Mouse (Mus musculus) gastrocnemius, postnatal 14 days (tissue): ENCODE measurements around the gene Abraxas2. TPM values are rescaled to one million over a fixed set of nuclear protein-coding genes. Genes with fewer than 3 reads are reported as not detected.
A peak's percentile ranks its signal among the peaks of the same experiment; 100 is the strongest.

Experiments used
- DNase-seq: peaks from one replicate; pipeline ENCODE4 v3.0.0; 2021; ENCODE audit warnings: mixed read lengths
- intact Hi-C: fragments of 180-260 bp; cut with DNase I; formaldehyde crosslinking; loops from one replicate; pipeline ENCODE4 v1.15.1; 2025; ENCODE audit warnings: low total_unique reads
- total RNA-seq, 2 experiments: library from RNA; stranded (reverse); gene quantifications; 2 replicates each; pipeline ENCODE4 v1.2.3; 2021

The Abraxas2 gene
- total RNA-seq, 2 experiments from 2014 or later = 18.3 to 20.2 TPM

DNA sequence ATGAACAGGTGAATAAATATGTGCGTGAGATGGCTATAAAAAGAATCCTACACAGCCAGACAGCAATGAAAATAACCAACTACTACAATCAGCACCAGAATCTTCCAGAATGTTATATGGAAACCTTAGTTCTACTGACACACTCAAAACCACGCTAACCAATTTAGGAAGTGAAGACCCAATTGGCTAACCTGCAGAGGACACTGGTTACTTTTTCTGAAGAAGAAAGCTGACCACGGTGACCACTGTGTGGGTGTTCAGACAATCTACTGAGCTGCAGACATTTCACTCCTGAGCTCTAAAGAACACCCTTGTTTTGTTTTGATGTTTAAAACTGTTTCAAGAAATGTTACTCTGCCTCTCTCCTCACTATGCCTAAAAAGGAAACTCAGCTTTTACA, 15.9 kb upstream of the Abraxas2 start:
- DNase-seq = no peak
- intact Hi-C loops = no loop called here

GRCm38 (mm10) chr7:132852173-132852844, 6.7 kb upstream of the Abraxas2 start, which contains the start of gene Eef1akmt2:
Gene Eef1akmt2 (minus strand): TSS chr7:132852673.
- intact Hi-C loops = no loop called here
- DNase-seq = peak; percentile 78

DNA sequence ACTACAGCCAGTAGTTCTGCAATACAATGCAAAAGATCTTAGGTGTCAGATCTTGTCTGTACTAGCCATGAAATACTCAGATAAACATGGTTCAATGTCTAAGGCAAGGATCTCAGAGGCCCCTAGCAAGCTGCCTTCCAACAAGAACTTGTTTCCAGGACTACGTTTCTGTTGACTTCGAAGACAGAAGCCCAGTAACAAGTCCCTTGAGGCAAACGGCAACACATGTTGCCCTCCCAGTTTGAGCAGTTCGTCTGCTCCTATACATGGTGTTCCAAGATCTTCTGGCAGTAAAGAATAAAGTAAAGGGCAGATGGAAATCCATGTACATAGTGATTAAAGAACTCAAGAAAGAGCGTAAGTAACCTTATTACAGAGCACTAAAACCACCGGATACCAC, 5.7 kb upstream of the Abraxas2 start:
- DNase-seq = no peak
- intact Hi-C loops = no loop called here

- DNase-seq = no peak
- intact Hi-C loops = no loop called here
Observed at GRCm38 (mm10) chr7:132853946-132854345, 5.1 kb upstream of the Abraxas2 start.

DNA sequence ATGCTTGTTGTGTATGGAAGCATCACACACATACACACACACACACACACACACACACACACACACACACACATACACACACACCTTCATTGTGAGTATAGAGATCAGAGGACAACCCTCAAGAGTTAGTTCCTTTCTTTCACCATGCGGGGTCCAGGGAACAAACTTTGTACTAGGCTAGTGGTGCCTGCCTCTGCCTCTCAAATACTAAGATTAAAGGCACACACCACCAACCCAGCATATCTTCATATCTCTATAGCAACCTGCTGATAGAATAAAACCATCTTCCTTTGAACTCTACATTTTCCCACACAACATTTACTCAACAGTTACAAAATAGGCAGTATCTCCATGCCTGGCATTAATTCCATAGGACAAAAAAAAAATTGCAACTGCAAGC, 2.9 kb upstream of the Abraxas2 start:
- no peak for DNase-seq
- intact Hi-C loops = no loop called here

DNA sequence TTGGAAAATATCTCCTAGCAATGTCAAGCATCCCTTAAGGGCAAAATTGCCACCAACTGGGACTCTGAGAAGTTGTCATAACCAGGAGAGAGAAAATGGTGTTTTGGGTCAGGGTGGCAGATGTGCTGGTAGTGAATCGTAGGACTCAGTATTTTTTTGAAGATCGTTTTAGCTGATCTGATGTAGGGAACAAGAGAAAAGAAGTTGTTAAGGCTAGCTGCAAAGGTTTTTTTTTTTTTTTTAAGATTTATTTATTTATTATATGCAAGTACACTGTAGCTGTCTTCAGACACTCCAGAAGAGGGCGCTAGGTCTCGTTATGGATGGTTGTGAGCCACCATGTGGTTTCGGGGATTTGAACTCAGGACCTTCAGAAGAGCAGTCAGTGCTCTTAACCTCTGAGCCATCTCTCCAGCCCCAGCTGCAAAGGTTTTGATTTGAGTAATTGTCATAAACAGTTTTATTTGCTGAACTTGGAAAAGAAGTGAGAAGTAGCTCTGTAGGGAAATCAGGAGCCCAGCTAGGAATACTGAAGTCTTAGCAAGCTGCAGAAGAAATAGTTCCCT, 899 bp upstream of the Abraxas2 start:
- no peak for DNase-seq
- intact Hi-C loops = no loop called here

DNA sequence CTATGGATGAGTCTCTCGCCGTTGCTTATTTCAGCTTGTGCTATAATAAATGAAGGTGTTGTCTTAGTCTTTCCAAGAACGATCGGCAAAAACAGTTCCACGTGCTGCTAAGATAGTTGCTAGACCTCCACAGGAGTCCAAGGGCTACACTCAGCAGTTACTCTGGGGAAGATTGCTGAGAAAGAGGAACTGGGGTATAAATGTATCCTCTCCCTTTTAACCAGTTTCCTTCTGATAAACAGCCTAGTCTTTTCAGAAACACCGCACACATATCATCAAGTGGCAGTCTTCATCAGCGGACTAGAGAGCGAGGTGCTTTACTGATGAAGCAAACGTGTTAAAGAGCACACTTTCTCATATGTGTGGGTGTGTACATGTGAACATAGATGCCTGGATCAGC, 7.3 kb downstream of the Abraxas2 start:
- intact Hi-C loops = loop anchor here (10.0 kb wide), 1 partner anchor 138 kb away; no protein-coding TSS in a partner anchor
- DNase-seq = no peak

- no peak for DNase-seq
- intact Hi-C loops = no loop called here
Observed at GRCm38 (mm10) chr7:132873043-132873442, 14.0 kb downstream of the Abraxas2 start.

DNA sequence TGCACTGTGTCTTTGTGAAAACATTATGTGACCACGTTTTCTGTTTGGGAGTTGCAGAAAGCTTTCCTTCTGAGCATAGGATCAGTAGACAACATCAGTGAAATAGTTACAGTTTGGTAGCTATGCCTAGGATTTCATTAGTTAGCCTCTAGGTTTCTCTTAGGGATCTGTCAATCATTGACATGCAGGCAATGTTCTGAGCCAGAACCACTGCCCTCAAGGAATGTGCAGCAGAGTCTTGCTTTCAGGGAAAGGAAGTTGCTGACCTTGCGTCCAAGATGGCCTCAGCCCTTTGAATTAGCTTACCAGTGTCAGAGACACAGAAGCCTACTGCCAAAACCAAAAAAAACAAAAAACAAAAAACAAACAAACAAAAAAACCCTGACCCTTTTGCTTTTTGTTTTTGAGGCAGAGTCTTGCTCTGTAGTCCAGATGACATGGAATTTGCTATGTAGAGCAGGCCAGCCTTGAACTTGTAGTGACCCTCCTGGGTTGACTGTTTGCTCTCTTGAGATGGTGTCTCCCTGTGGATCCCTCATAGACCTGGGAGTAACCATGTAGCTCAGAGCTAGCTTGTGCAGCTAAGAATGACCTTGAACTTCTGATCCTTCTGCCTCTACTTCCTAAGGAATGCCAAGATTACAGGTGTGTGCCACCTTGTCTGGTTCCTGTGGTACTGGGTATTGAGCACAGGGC, 16.5 kb downstream of the Abraxas2 start:
- intact Hi-C loops = no loop called here

DNA sequence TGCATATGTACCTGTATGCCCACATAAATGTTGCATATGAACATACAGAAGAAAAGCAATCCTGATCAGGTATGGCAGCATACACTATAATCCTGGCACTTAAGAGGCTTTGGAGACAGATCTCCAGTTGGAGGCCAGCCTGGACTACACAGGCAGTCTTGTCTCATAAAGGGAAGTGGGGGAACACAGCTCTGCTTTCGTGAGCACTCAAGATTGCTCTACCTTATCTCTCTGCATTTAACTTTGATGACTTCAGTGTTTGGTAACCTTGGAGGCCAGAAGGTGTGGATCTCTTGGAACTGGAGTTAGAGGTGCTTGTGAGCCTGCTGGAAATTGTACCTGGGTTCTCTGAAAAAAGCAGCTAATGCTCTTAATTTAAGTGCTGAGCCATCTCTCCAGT, 21.3 kb downstream of the Abraxas2 start:
- intact Hi-C loops = no loop called here
- no peak for DNase-seq

More for the DNA sequence above, 16.5 kb downstream of the Abraxas2 start:
- DNase-seq = no peak

GRCm38 (mm10) chr7:132882343-132882742, 23.3 kb downstream of the Abraxas2 start:
- intact Hi-C loops = no loop called here

DNA sequence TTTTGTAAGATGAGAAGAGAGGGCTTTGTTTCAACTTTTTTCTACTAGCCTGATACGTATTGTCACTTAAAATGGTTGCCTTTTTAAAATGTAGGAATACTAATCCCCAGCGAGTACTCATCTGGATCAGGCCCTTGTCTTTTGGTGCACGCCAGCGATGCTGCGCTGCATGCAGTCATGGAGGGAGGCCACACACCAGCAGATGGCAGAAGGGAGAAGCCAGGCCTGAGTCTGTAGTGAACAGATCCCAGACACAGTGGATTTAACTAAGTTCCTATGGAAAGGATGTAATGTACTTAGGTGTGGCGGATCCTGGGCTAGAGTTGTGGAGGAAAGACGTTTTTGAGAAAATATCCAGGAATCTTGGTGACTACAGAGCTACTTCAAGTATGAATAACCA, 25.0 kb downstream of the Abraxas2 start:
- DNase-seq = no peak
- intact Hi-C loops = no loop called here

More at GRCm38 (mm10) chr7:132882343-132882742, 23.3 kb downstream of the Abraxas2 start:
- no peak for DNase-seq

DNA sequence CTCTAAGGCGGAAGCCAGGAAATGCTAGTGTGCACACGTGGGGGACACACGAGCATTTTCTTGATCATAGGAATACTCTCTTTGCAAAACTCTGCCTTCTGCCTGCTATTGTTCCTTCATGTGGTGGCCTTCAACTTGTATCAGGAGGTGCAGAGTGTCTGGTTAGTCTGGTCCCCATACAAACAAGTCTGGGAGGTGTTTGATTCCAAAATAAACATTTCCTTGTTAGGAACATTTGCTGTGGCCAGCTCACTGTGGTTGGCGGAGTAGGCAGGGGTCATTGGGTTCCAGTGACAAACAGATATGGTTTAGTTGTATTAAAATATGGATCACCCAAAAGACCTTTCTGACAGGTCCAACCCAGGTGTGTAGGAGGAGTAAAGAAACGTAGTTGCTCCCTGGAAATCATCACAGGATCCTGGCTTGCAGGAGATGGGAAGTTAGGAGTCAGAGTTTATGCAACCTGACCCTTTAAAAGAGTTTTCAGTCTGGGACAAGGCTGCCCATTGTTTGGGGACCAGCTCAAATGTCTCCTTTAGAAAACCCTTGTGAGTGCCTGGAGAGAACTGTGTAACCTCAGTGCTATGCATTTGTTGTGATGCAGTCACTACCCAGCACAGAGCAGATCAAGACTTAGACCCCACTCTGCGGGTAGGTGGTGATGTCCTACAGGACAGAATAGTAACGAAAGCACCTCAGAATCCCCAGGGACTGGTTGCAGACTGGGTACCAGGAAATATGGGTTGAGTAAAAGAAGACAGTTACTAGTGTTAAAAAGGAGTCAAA, 28.2 kb downstream of the Abraxas2 start:
- intact Hi-C loops = no loop called here
- no peak for DNase-seq

DNA sequence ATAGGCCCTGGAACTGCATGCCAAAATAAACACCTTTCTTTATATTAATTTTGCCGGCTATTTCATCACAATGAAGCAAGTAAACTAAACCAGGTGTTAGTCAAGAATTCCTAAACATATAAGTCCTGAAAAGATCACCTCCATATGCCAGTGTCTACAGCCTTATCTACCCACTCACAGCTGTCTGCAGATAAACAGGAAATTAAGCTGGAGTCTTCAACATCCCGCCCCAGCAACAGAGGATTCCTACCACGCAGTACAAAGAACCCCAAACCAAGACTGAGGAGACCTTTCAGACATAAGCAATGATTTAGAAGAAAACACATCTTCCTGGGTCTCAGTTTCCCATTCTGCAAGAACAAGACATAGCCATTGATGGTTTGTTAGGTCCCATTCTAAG, 29.0 kb downstream of the Abraxas2 start:
- DNase-seq = no peak
- intact Hi-C loops = no loop called here

DNA sequence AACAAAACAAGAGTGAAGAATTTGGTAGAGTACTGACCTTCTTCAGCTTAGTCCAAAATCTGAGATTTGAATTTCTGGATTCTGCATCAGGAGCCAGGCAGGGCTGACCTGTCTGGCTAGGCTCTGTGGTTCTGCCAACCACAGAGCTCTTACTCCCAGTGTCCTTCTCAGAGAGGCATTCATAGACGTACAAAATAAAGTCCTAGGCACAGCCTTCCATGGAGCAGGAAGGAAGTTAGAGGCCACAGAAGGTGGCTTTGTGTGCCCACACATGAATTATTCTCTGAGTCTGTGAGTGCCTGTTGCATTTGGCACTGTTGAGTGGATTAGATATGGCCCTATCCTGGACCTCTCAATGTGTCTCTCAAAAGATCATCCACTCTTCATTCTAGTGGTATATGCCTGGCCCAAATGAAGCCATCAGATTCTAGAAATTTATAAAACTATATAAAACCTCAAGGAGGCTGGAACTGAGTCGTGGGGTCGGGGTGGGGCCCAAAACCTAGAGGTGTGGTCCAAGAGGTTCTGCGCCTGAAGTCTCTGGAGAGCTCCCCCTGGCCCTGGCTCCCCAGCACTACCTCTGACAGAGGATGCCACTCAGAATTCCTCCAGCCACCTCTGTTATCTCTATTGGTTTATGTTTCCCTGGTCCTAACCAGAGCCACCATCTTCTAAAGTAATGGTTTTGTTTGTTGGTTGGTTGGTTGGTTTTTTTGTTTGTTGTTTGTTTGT, 29.7 kb downstream of the Abraxas2 start:
- no peak for DNase-seq
- intact Hi-C loops = no loop called here

- intact Hi-C loops = loop anchor here (10.0 kb wide), 1 partner anchor 235 kb away; no protein-coding TSS in a partner anchor
- DNase-seq = no peak
Observed at GRCm38 (mm10) chr7:132889691-132890090, 30.7 kb downstream of the Abraxas2 start.

DNA sequence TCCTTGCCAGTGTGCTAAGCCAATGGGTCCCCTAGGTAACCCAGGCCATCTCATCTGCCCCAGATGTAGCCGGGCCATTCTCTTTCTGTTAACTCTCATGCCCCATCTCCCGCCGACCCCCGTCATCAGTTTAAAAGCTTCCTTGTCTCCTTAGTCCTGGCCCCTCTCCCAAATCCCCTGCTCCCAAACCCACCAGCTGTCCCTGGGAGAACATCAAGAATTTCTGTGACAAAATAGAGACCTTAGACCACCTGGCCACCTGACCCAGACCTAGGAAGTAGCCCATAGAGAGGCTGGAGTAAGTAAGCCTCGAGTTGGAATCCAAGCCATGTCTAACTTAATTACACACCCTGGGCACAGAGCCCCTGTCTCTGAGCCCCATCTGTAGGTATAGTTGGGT, 31.2 kb downstream of the Abraxas2 start:
- no peak for DNase-seq
- intact Hi-C loops = loop anchor here (10.0 kb wide), 1 partner anchor 235 kb away; no protein-coding TSS in a partner anchor

- intact Hi-C loops = loop anchor here (10.0 kb wide), 1 partner anchor 237 kb away; no protein-coding TSS in a partner anchor
- DNase-seq = no peak
Observed at GRCm38 (mm10) chr7:132891561-132892310, 32.7 kb downstream of the Abraxas2 start.
